Mouse (Mus musculus): ENCODE data around the gene Afap1l2. TPM values are rescaled to one million over a fixed set of nuclear protein-coding genes. Genes with fewer than 3 reads are reported as not detected.
A peak's percentile ranks its signal among the peaks of the same experiment; 100 is the strongest.

The Afap1l2 gene
- polyA plus RNA-seq, 1 experiment from 2014 or later, result 15.5 TPM

DNA sequence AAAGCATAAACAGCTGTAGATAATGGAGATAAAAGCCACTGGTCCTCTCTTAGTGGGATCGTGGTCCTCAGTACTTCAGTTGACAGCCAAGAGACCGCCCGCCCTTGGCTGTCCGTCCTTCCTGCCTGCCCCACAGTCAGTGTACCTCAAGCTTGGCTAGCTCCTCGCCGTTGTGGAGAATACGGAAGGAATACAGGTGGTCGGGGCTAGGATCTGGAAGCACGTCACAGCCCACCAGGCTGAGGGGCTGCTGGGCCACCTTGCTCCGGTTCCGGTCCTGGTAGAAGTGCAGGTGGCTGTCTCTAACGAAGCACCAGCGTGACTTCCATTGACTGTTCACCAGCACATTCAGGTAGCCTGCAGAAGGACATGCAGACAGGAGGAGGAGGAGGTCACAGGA, 87.8 kb downstream of the Afap1l2 start:
- no peak overlapping the region for H3K27ac ChIP-seq (ENCODE audit: low read length)
- WGBS, result 86% methylated on average over 13 of the region's 13 CpGs
- H3K4me3 ChIP-seq (ENCODE audit: low read depth, low read length), result no peak overlapping the region
- no peaks in the 10 kb centered on the region for H3K4me1 ChIP-seq (ENCODE audit: insufficient read depth, low read depth, low read length)
- no peak for DNase-seq (ENCODE audit: low spot score)
- no peak overlapping the region for H3K9ac ChIP-seq (replicated peaks; ENCODE audit: low read depth)
- H3K9me3 ChIP-seq (ENCODE audit: low read length), result no peaks in the 10 kb centered on the region
- H3K27me3 ChIP-seq (replicated peaks; ENCODE audit: insufficient read depth, low read length), result no peaks in the 10 kb centered on the region
- TF ChIP-seq CTCF (IDR thresholded peaks at IDR 0.05) (no peak), EP300 (IDR thresholded peaks at IDR 0.05) (no peak)
- no peaks in the 10 kb centered on the region; the same call in 1 of the 2 replicates for H3K36me3 ChIP-seq (ENCODE audit: insufficient read depth, low read length)
- ATAC-seq, result no peak
- H3K4me2 ChIP-seq (replicated peaks; ENCODE audit: low read depth, low read length), result no peak overlapping the region

DNA sequence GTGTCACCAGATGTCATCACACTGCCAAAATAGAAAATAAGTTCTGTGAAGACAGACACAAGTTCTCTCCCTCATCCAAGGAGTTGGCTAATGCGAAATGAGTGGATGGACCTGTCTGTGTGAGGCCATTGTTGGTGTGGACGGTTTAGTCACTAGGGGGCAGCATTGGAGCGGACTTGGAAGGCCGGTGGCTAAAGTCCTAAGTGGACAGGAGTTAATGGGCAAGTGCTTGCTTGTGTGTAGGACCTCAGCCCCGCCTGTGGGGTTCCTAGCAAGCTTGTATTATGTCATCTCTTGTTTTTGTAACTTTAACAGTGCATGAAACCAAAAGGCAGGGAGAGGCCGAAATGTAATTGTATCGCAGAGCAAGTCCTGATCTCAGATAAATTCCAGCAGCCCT, 88.4 kb downstream of the Afap1l2 start:
- WGBS, result 18% methylated on average over 7 of the region's 7 CpGs

DNA sequence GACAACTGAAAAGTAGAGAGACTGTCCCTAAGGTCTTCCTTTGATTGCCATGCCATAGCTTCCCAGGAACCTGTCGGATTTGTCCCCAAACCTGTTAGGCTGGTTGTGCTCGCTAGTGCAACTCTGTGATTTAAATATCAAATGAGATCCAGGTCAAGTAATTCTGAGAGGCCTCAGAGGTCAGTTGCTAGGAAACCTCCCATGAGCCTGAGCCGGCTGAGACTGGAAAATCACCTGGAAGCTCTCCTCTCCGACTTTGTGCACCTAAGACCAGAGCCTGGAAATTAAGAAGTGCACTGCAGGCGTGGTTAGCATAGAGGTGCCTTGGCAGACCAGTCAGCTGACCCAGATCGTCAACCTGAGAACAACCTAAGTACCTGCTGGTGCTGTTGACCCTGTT, 92.9 kb downstream of the Afap1l2 start:
- H3K4me2 ChIP-seq (replicated peaks; ENCODE audit: low read depth, low read length), result no peak overlapping the region
- ATAC-seq (peak; percentile 79), DNase-seq (ENCODE audit: low spot score) (peak; percentile 92)
- 49% methylated on average over 6 of the region's 6 CpGs for WGBS
- no peak overlapping the region for H3K4me3 ChIP-seq (ENCODE audit: low read depth, low read length)
- H3K27me3 ChIP-seq (replicated peaks; ENCODE audit: insufficient read depth, low read length), result no peaks in the 10 kb centered on the region
- TF ChIP-seq EP300 (IDR thresholded peaks at IDR 0.05) (peak; percentile 77), CTCF (IDR thresholded peaks at IDR 0.05) (no peak)
- no peaks in the 10 kb centered on the region for H3K9me3 ChIP-seq (ENCODE audit: low read length)
- H3K4me1 ChIP-seq (ENCODE audit: insufficient read depth, low read depth, low read length), result no peaks in the 10 kb centered on the region
- no peaks in the 10 kb centered on the region for H3K36me3 ChIP-seq (ENCODE audit: insufficient read depth, low read length)
- H3K27ac ChIP-seq (ENCODE audit: low read length), result peak overlapping the region; percentile 68
- no peak overlapping the region for H3K9ac ChIP-seq (replicated peaks; ENCODE audit: low read depth)

More for the DNA sequence above, 88.4 kb downstream of the Afap1l2 start:
- Histone ChIP-seq H3K4me1 (ENCODE audit: insufficient read depth, low read depth, low read length) (no peaks in the 10 kb centered on the region), H3K9ac (replicated peaks; ENCODE audit: low read depth) (no peak overlapping the region), H3K27me3 (replicated peaks; ENCODE audit: insufficient read depth, low read length) (no peaks in the 10 kb centered on the region), H3K4me2 (replicated peaks; ENCODE audit: low read depth, low read length) (no peak overlapping the region), H3K4me3 (ENCODE audit: low read depth, low read length) (no peak overlapping the region), H3K9me3 (ENCODE audit: low read length) (no peaks in the 10 kb centered on the region), H3K27ac (ENCODE audit: low read length) (no peak overlapping the region), H3K36me3 (ENCODE audit: insufficient read depth, low read length) (no peaks in the 10 kb centered on the region; the same call in 1 of the 2 replicates)
- peak; percentile 81 for ATAC-seq
- peak; percentile 96 for DNase-seq (ENCODE audit: low spot score)
- TF ChIP-seq CTCF (IDR thresholded peaks at IDR 0.05) (peak; percentile 97), EP300 (IDR thresholded peaks at IDR 0.05) (no peak)

DNA sequence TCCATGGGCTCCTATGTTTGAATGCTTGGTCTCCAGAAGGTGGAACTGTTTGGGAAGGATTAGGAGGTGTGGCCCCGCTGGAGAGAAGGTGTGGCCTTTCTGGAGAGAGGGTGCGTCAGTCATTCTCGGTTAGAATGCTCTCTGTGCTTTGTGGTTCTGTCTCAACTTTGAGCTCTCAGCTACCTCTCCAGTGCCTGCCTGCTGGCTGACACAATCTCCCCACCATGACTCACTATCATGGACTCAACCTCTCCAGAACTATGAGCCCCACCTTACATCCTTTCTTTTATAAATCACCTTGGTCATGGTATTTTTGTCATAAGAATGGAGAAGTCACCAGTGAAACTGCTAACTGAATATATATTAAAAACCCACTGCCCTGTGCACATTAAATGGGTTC, 93.4 kb downstream of the Afap1l2 start:
- Histone ChIP-seq H3K9ac (replicated peaks; ENCODE audit: low read depth) (no peak overlapping the region), H3K4me1 (ENCODE audit: insufficient read depth, low read depth, low read length) (no peaks in the 10 kb centered on the region), H3K4me3 (ENCODE audit: low read depth, low read length) (no peak overlapping the region), H3K27ac (ENCODE audit: low read length) (peak overlapping the region; percentile 64), H3K9me3 (ENCODE audit: low read length) (no peaks in the 10 kb centered on the region), H3K36me3 (ENCODE audit: insufficient read depth, low read length) (no peaks in the 10 kb centered on the region), H3K27me3 (replicated peaks; ENCODE audit: insufficient read depth, low read length) (no peaks in the 10 kb centered on the region), H3K4me2 (replicated peaks; ENCODE audit: low read depth, low read length) (no peak overlapping the region)
- no peak for TF ChIP-seq CTCF (IDR thresholded peaks at IDR 0.05)
- TF ChIP-seq EP300 (IDR thresholded peaks at IDR 0.05), result no peak
- WGBS, result 82% methylated on average over 3 of the region's 3 CpGs
- ATAC-seq, result peak; percentile 65
- peak; percentile 73 for DNase-seq (ENCODE audit: low spot score)

DNA sequence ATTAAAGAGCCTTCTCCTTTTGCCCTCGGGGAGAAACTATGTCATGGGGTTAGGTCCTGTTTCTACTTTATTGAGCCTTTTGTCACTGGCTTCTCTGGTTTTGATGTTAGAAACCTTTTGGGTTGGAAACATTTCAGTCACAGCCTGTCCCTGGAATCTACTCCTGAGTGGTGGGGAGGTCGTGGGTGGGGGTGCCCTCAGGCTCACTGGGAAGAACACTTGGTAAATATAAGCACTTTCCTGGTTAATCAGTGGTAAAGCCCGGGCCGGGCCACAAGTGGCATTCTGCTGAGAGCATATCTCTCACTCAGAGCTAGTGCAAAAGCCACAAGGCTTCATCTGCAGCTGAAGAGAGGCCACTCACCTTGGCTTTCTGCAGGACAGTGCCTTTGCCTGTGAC, 94.3 kb downstream of the Afap1l2 start:
- no peak for ATAC-seq
- 50% methylated on average over 4 of the region's 4 CpGs for WGBS
- no peak for DNase-seq (ENCODE audit: low spot score)
- H3K36me3 ChIP-seq (ENCODE audit: insufficient read depth, low read length), result no peaks in the 10 kb centered on the region
- no peaks in the 10 kb centered on the region for H3K9me3 ChIP-seq (ENCODE audit: low read length)
- H3K4me1 ChIP-seq (ENCODE audit: insufficient read depth, low read depth, low read length), result no peaks in the 10 kb centered on the region
- TF ChIP-seq CTCF (IDR thresholded peaks at IDR 0.05) (no peak), EP300 (IDR thresholded peaks at IDR 0.05) (no peak)
- H3K4me2 ChIP-seq (replicated peaks; ENCODE audit: low read depth, low read length), result no peak overlapping the region
- 0 out of 2 replicates have a peak overlapping the region, but pooled peaks have one; percentile 64 for H3K27ac ChIP-seq (ENCODE audit: low read length)
- H3K4me3 ChIP-seq (ENCODE audit: low read depth, low read length), result no peak overlapping the region
- H3K9ac ChIP-seq (replicated peaks; ENCODE audit: low read depth), result no peak overlapping the region
- no peaks in the 10 kb centered on the region for H3K27me3 ChIP-seq (replicated peaks; ENCODE audit: insufficient read depth, low read length)

DNA sequence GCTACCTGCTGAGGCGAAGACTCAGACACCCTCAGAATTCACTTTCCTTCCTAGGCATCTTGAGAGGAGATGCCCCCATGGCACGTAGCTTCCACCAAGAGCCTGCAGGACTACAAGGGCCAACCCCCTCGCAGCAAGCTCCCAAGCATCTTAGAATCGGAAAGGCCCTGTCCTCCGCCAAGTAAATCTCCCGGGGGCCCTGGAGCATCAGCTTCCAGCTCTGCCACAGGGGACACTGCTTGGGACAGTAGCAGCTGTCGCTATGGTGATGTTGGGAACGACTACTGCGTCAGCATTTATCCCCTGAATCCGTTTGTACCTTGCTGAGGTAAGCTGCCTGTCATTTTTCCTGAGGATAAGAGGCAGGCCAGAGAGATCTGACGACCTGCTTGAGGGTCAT, 97.5 kb downstream of the Afap1l2 start:
- Histone ChIP-seq H3K9me3 (ENCODE audit: low read length) (no peaks in the 10 kb centered on the region), H3K9ac (replicated peaks; ENCODE audit: low read depth) (no peak overlapping the region), H3K27me3 (replicated peaks; ENCODE audit: insufficient read depth, low read length) (no peaks in the 10 kb centered on the region), H3K4me3 (ENCODE audit: low read depth, low read length) (no peak overlapping the region), H3K27ac (ENCODE audit: low read length) (no peak overlapping the region), H3K36me3 (ENCODE audit: insufficient read depth, low read length) (no peaks in the 10 kb centered on the region), H3K4me2 (replicated peaks; ENCODE audit: low read depth, low read length) (no peak overlapping the region), H3K4me1 (ENCODE audit: insufficient read depth, low read depth, low read length) (no peaks in the 10 kb centered on the region)
- TF ChIP-seq EP300 (IDR thresholded peaks at IDR 0.05) (no peak), CTCF (IDR thresholded peaks at IDR 0.05) (no peak)
- 70% methylated on average over 11 of the region's 11 CpGs for WGBS
- no peak for ATAC-seq
- no peak for DNase-seq (ENCODE audit: low spot score)

Data from lung, postnatal 0 days (tissue).